Mouse (Mus musculus): ENCODE data around the gene Hsph1.

DNA sequence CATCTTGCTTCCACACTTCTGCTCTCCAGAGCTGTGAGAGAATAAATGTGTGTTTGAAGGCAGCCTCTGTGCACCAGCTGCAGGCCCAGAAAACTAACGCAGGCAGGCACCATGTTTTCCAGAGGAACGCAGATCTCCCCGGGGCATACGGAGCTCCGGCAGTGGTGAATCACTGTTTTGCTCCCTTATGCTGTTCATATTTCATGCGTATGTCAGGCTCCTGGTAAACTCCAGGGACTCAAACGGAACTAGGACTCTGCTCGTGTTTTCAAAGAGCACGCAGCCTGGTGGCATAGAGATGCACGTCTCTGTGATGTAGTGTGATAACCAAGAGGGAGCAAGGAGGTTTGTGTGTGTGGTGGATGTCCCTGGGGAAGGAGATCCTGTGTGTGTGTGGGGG, 23.4 kb downstream of the Hsph1 start:
- TF ChIP-seq CTCF (IDR thresholded peaks at IDR 0.05; ENCODE audit: low read depth, low read length): no peak
- TF ChIP-seq POLR2AphosphoS5 (IDR thresholded peaks at IDR 0.05; ENCODE audit: insufficient replicate concordance, low read depth, low read length): no peak
- TF ChIP-seq TAL1 (conservative IDR thresholded peaks at IDR 0.05; ENCODE audit: low read depth, low read length): no peak
- no peak for TF ChIP-seq GATA2 (IDR thresholded peaks at IDR 0.05; ENCODE audit: borderline replicate concordance, low read depth, low read length)

Data from G1E (cell line).